Mouse (Mus musculus) G1E (cell line): ENCODE data around the gene 1700013G24Rik.

Experiments
- CTCF ChIP-seq: IDR thresholded peaks from 2 replicates; pipeline ENCODE4 v1.5.1; 2012; ENCODE audit warnings: low read depth, low read length, inconsistent platforms, mixed read lengths
- GATA1 ChIP-seq: IDR thresholded peaks from 2 replicates; pipeline ENCODE4 v1.6.1; 2012; ENCODE audit warnings: borderline replicate concordance, low read length, inconsistent platforms, mixed read lengths
- GATA2 ChIP-seq: IDR thresholded peaks from 2 replicates; pipeline ENCODE4 v1.6.1; 2012; ENCODE audit warnings: low read depth, low read length, inconsistent platforms, borderline replicate concordance
- POLR2AphosphoS5 ChIP-seq: IDR thresholded peaks from 2 replicates; pipeline ENCODE4 v1.6.1; 2012; ENCODE audit warnings: low read depth, low read length, inconsistent platforms; ENCODE audit not compliant: insufficient replicate concordance
- TAL1 ChIP-seq: conservative IDR thresholded peaks from 2 replicates; pipeline ENCODE4 v1.6.1; 2012; ENCODE audit warnings: low read depth, low read length, inconsistent platforms, mixed read lengths

- no peak for TF ChIP-seq CTCF
- TF ChIP-seq GATA1, result no peak
- no peak for TF ChIP-seq TAL1
- no peak for TF ChIP-seq POLR2AphosphoS5
- TF ChIP-seq GATA2, result no peak
Measured at GRCm38 (mm10) chr4:137502183-137502582, 49.1 kb downstream of the 1700013G24Rik start.
